Mouse (Mus musculus) C2C12 (cell line): ENCODE measurements around the gene Cnbp. TPM values are rescaled to one million over a fixed set of nuclear protein-coding genes. Genes with fewer than 3 reads are reported as not detected.

Experiments used
- H3K27me3 ChIP-seq: one replicate; pipeline ENCODE4 v1.6.1; 2011; ENCODE audit not compliant: control insufficient read depth, insufficient read depth, insufficient read length
- H3K36me3 ChIP-seq: one replicate; pipeline ENCODE4 v1.6.1; 2011; ENCODE audit not compliant: control insufficient read depth, insufficient read depth
- H3K4me3 ChIP-seq: one replicate; pipeline ENCODE4 v1.5.1; 2011; ENCODE audit warnings: mild to moderate bottlenecking, control low read depth; ENCODE audit not compliant: poor library complexity, insufficient read depth, severe bottlenecking
- H3K79me2 ChIP-seq: one replicate; pipeline ENCODE4 v1.6.1; 2011; ENCODE audit not compliant: control insufficient read depth, insufficient read depth
- H3K79me3 ChIP-seq: one replicate; pipeline ENCODE4 v1.6.1; 2011; ENCODE audit warnings: low read depth, control low read depth
- H3ac ChIP-seq: one replicate; pipeline ENCODE3; 2011; ENCODE audit warnings: low read depth; ENCODE audit not compliant: control insufficient read depth, insufficient read length
- CEBPB ChIP-seq: IDR thresholded peaks from one replicate; pipeline ENCODE4 v1.6.1; 2011; ENCODE audit warnings: low read depth, mild to moderate bottlenecking, control low read depth, moderate library complexity
- CTCF ChIP-seq: IDR thresholded peaks from one replicate; pipeline ENCODE4 v1.5.1; 2011; ENCODE audit not compliant: control insufficient read depth, insufficient read depth, insufficient read length
- FOSL1 ChIP-seq: IDR thresholded peaks from one replicate; pipeline ENCODE4 v1.8.0; 2011; ENCODE audit warnings: mild to moderate bottlenecking, low read length; ENCODE audit not compliant: poor library complexity, insufficient read depth, severe bottlenecking
- MAX ChIP-seq: IDR thresholded peaks from one replicate; pipeline ENCODE4 v1.6.1; 2011; ENCODE audit warnings: mild to moderate bottlenecking, control low read depth
- MYOD1 ChIP-seq: IDR thresholded peaks from one replicate; pipeline ENCODE4 v1.6.1; 2011; ENCODE audit warnings: low read depth; ENCODE audit not compliant: control insufficient read depth, insufficient read length
- MYOG ChIP-seq: IDR thresholded peaks from one replicate; pipeline ENCODE4 v1.6.1; 2011; ENCODE audit not compliant: control insufficient read depth, insufficient read length; ENCODE audit errors: extremely low read depth
- USF1 ChIP-seq: IDR thresholded peaks from one replicate; pipeline ENCODE4 v1.6.1; 2011; ENCODE audit warnings: low read depth, mild to moderate bottlenecking, control low read depth, moderate library complexity
- polyA plus RNA-seq: library from polyadenylated mRNA; unstranded; fragments of >200 nt; fragmentation: generic; extraction: Trizol; gene quantifications from one replicate; pipeline ENCODE4 v1.2.1, GENCODE M21; 2012; ENCODE audit warnings: missing spikeins

Cnbp gene
- polyA plus RNA-seq, 1 experiment: 353 TPM

- Histone ChIP-seq H3ac (no peak overlapping the region), H3K79me3 (peaks cover 1% of the 10 kb centered on the region), H3K79me2 (peaks cover 10% of the 10 kb centered on the region), H3K4me3 (no peak overlapping the region), H3K27me3 (no peaks in the 10 kb centered on the region), H3K36me3 (no peaks in the 10 kb centered on the region)
- TF ChIP-seq USF1 (no peak), MAX (no peak), MYOG (no peak), CTCF (no peak), FOSL1 (no peak), MYOD1 (no peak), CEBPB (no peak)
These were observed 46.9 kb downstream of the Cnbp start for GRCm38 (mm10) chr6:87804036-87804435.

- Histone ChIP-seq H3K27me3 (no peaks in the 10 kb centered on the region), H3K79me3 (no peaks in the 10 kb centered on the region), H3K79me2 (no peaks in the 10 kb centered on the region), H3ac (no peak overlapping the region), H3K4me3 (no peak overlapping the region), H3K36me3 (no peaks in the 10 kb centered on the region)
- TF ChIP-seq MAX (no peak), USF1 (no peak), MYOD1 (no peak), CTCF (no peak), FOSL1 (no peak), MYOG (no peak), CEBPB (no peak)
These were observed 48.4 kb downstream of the Cnbp start for GRCm38 (mm10) chr6:87802462-87802861.

- Histone ChIP-seq H3K79me2 (no peaks in the 10 kb centered on the region), H3K36me3 (no peaks in the 10 kb centered on the region), H3K4me3 (no peak overlapping the region), H3K27me3 (no peaks in the 10 kb centered on the region), H3ac (no peak overlapping the region), H3K79me3 (no peaks in the 10 kb centered on the region)
- TF ChIP-seq CEBPB: no peak
These were observed 51.3 kb downstream of the Cnbp start for GRCm38 (mm10) chr6:87799576-87799975.

GRCm38 (mm10) chr6:87797321-87797720 is 53.6 kb downstream of the Cnbp start:
- Histone ChIP-seq H3K36me3 (no peaks in the 10 kb centered on the region), H3K79me2 (no peaks in the 10 kb centered on the region), H3K27me3 (no peaks in the 10 kb centered on the region), H3ac (no peak overlapping the region), H3K4me3 (no peak overlapping the region), H3K79me3 (no peaks in the 10 kb centered on the region)
- no peak for TF ChIP-seq FOSL1
- no peak for TF ChIP-seq CTCF
- no peak for TF ChIP-seq MYOG
- no peak for TF ChIP-seq USF1
- no peak for TF ChIP-seq MAX
- TF ChIP-seq MYOD1: no peak
- TF ChIP-seq CEBPB: no peak

- H3K79me2 ChIP-seq: no peaks in the 10 kb centered on the region
- no peak overlapping the region for H3ac ChIP-seq
- H3K36me3 ChIP-seq: no peaks in the 10 kb centered on the region
- H3K4me3 ChIP-seq: no peak overlapping the region
- no peaks in the 10 kb centered on the region for H3K79me3 ChIP-seq
- no peaks in the 10 kb centered on the region for H3K27me3 ChIP-seq
- TF ChIP-seq MYOD1 (no peak), CEBPB (no peak), MAX (no peak), FOSL1 (no peak), USF1 (no peak), CTCF (no peak), MYOG (no peak)
These were observed 54.5 kb downstream of the Cnbp start for GRCm38 (mm10) chr6:87796251-87796880.

- H3K79me3 ChIP-seq: no peaks in the 10 kb centered on the region
- no peak overlapping the region for H3ac ChIP-seq
- no peaks in the 10 kb centered on the region for H3K79me2 ChIP-seq
- H3K4me3 ChIP-seq: no peak overlapping the region
- no peaks in the 10 kb centered on the region for H3K27me3 ChIP-seq
- H3K36me3 ChIP-seq: no peaks in the 10 kb centered on the region
- TF ChIP-seq MYOD1 (no peak), MAX (no peak), MYOG (no peak), USF1 (no peak), CEBPB (no peak), FOSL1 (no peak), CTCF (no peak)
These were observed 55.3 kb downstream of the Cnbp start for GRCm38 (mm10) chr6:87795385-87796150.
